Mouse (Mus musculus) midbrain, postnatal 0 days (tissue): ENCODE data around the gene Tbx5. TPM values are rescaled to one million over a fixed set of nuclear protein-coding genes. Genes with fewer than 3 reads are reported as not detected.

Experiments
- ATAC-seq: fragments of 200-750 bp; cut with Nextera tagmentation; 2 replicates; pipeline ENCODE4 v1.8.0; 2017; ENCODE audit warnings: moderate number of reproducible peaks, mild to moderate bottlenecking, moderate TSS enrichment, moderate library complexity; ENCODE audit not compliant: low FRiP score
- DNase-seq: peaks from one replicate; pipeline ENCODE4 v3.0.0-alpha.2; 2015; ENCODE audit warnings: low spot score
- H3K27ac ChIP-seq: fragments of 300-500 bp; sonication (generic); 2 replicates; pipeline ENCODE4 v1.5.1; 2014; ENCODE audit warnings: low read depth, mild to moderate bottlenecking, low read length, mixed read lengths
- H3K27me3 ChIP-seq: fragments of 300-500 bp; sonication (generic); 2 replicates; pipeline ENCODE4 v1.6.1; 2014; ENCODE audit warnings: low read length, control low read depth, mixed read lengths; ENCODE audit not compliant: insufficient read depth
- H3K36me3 ChIP-seq: fragments of 300-500 bp; sonication (generic); 2 replicates; pipeline ENCODE4 v1.6.1; 2014; ENCODE audit warnings: low read length, control low read depth, mixed read lengths; ENCODE audit not compliant: insufficient read depth
- H3K4me1 ChIP-seq: fragments of 300-500 bp; sonication (generic); 2 replicates; pipeline ENCODE4 v1.6.1; 2014; ENCODE audit warnings: mild to moderate bottlenecking, control low read depth, antibody characterized with exemption, low read length, mixed read lengths; ENCODE audit not compliant: insufficient read depth
- H3K4me2 ChIP-seq: fragments of 300-500 bp; sonication (generic); 2 replicates; pipeline ENCODE4 v1.6.1; 2014; ENCODE audit warnings: low read depth, mild to moderate bottlenecking, low read length, mixed read lengths; ENCODE audit not compliant: poor library complexity, severe bottlenecking
- H3K4me3 ChIP-seq: fragments of 300-500 bp; sonication (generic); 2 replicates; pipeline ENCODE4 v1.5.1; 2014; ENCODE audit warnings: low read depth, mild to moderate bottlenecking, low read length, moderate library complexity
- H3K9ac ChIP-seq: fragments of 300-500 bp; sonication (generic); replicated peaks from 2 replicates; pipeline ENCODE4 v1.6.1; 2014; ENCODE audit warnings: mild to moderate bottlenecking, low read length, moderate library complexity, mixed read lengths; ENCODE audit not compliant: poor library complexity, severe bottlenecking
- H3K9me3 ChIP-seq: fragments of 300-500 bp; sonication (generic); 2 replicates; pipeline ENCODE4 v1.6.1; 2016; ENCODE audit warnings: low read length, control low read depth
- CTCF ChIP-seq: IDR thresholded peaks from 2 replicates; pipeline ENCODE4 v1.5.1; 2016; ENCODE audit warnings: antibody characterized with exemption, mild to moderate bottlenecking
- WGBS: fragments of 180-500 bp; shearing (Covaris S2); extraction: QIAGEN DNeasy Blood & Tissue Kit; methylation state at CpG from one replicate; pipeline ENCODE4 v1.1.7; 2014; 5-methylcytosine and 5-hydroxymethylcytosine counted together
- polyA plus RNA-seq: library from polyadenylated mRNA; unstranded; fragments of >200 nt; fragmentation: Nextera tagmentation; extraction: Ambion mirVana; gene quantifications from 2 replicates; pipeline ENCODE4 v1.2.1, GENCODE M21; 2015
- total RNA-seq: library from RNA; depleted of rRNA; stranded (reverse); fragments of >200 nt; gene quantifications from 2 replicates; pipeline ENCODE4 v1.2.3, GENCODE M21; 2014

Gene Tbx5
- total and polyA plus RNA-seq, 2 experiments from 2014 or later: 0.04 TPM; not detected in 1

DNA sequence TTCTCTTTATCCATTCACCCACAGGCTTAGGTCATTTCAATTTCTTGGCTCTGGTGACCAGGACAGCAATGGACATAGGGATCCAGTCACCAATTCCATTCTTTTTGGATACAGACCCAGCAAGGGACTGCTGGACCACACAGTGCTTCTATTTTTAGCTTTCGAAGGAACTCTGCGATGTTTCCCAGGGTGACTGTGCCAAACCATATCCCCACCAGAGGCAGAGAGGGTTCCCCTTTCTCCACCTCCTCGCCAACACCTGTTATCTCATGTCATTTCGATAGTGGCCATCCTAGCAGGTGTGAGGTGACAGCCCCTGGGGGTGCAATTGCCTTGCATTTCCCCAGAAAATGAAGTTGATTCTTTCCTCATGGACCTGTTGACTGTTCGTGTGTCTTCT, 30.0 kb downstream of the Tbx5 start:
- Histone ChIP-seq H3K4me3 (no peak overlapping the region), H3K4me1 (no peaks in the 10 kb centered on the region), H3K27me3 (no peaks in the 10 kb centered on the region), H3K4me2 (no peak overlapping the region), H3K9ac (no peak overlapping the region), H3K36me3 (no peaks in the 10 kb centered on the region), H3K27ac (no peak overlapping the region), H3K9me3 (no peaks in the 10 kb centered on the region)
- TF ChIP-seq CTCF: no peak
- ATAC-seq: no peak
- DNase-seq: no peak
- 86% methylated on average over 5 of the region's 5 CpGs for WGBS

DNA sequence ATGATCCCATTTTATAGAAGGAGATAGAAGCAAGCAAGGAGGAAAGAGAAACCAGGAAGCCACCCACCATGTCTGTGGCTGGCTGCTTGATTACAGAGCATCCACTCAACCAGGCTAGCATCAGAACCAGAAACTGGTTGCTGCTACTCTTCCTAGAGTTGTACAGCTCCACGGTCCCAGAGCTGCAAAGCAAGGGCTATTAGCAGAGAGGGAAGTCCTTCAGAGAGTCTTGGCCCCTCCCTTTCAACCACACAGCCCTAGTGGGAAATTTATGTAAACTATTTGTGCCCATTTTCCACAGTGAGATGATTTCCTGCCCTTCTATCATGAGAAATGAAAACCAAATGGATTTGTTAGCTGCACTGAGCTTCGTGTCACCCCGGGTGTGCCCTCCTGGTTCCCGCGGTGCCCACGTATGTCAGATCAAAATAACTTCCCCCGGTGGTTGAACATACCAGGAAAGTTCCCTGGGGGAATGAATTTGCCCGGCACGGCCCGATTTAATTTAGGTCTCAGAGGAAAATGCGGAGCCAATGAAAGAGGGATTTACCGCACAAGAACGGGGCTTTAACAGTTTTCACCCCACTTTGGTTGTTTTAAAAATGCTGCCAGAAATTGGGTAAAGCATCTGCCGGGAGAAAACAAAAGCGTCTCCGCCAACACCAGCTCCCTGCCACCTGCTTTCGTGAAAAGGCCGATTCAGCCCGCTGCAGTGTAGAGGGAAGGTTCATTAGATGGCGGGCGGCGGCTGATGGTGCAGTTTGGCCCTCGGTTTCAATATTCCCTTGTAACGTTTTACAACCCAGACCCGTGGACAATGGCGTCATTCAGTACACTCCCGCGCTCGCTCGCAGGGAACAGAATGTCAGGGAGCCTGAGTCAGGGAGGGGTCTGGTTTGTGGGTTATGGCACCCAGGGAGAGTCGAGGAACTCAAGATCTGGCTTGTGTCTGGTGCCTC, 34.1 kb downstream of the Tbx5 start:
- no peak overlapping the region for H3K27ac ChIP-seq
- no peaks in the 10 kb centered on the region for H3K4me1 ChIP-seq
- H3K9me3 ChIP-seq: no peaks in the 10 kb centered on the region
- WGBS: 13% methylated on average over 31 of the region's 31 CpGs
- TF ChIP-seq CTCF: no peak
- peak; percentile 48 for DNase-seq
- peak overlapping the region; percentile 22 for H3K4me3 ChIP-seq
- no peaks in the 10 kb centered on the region for H3K36me3 ChIP-seq
- 0 out of 2 replicates have a peak, but pooled peaks have one; percentile 34 for ATAC-seq
- H3K4me2 ChIP-seq: peak overlapping the region; percentile 46
- peak overlapping the region; percentile 33 for H3K9ac ChIP-seq
- no peaks in the 10 kb centered on the region for H3K27me3 ChIP-seq

GRCm38 (mm10) chr5:119867986-119868385, 35.5 kb downstream of the Tbx5 start:
- Histone ChIP-seq H3K27me3 (no peaks in the 10 kb centered on the region), H3K36me3 (no peaks in the 10 kb centered on the region), H3K9me3 (no peaks in the 10 kb centered on the region), H3K27ac (no peak overlapping the region), H3K4me1 (no peaks in the 10 kb centered on the region), H3K9ac (no peak overlapping the region), H3K4me2 (no peak overlapping the region), H3K4me3 (no peak overlapping the region)
- no peak for ATAC-seq
- no peak for TF ChIP-seq CTCF
- DNase-seq: no peak
- 75% methylated on average over 6 of the region's 6 CpGs for WGBS

DNA sequence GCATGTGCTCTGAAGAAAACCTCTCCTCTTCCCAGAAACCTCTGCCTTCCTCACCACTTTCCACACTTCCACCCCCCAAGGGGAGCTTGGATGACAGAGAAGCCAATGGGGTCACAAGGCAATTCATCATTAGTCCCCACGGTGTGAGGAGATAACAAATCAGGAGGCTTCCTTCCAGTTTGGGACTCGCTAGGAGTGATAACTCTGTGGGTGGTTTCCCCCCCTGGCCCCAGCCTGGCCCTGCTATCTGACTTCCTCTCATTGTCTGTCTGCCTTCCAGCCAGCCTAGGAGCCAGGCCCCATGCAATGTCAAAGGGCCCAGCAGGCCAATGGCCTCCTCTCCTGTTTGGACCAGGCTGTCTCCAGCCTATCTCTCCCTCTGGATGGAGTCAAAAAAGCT, 43.0 kb downstream of the Tbx5 start:
- Histone ChIP-seq H3K9me3 (no peaks in the 10 kb centered on the region), H3K27me3 (no peaks in the 10 kb centered on the region), H3K27ac (no peak overlapping the region), H3K4me2 (no peak overlapping the region), H3K36me3 (no peaks in the 10 kb centered on the region), H3K4me3 (no peak overlapping the region), H3K9ac (no peak overlapping the region), H3K4me1 (no peaks in the 10 kb centered on the region)
- TF ChIP-seq CTCF: no peak
- ATAC-seq (no peak), DNase-seq (no peak)
- 70% methylated on average over 2 of the region's 2 CpGs for WGBS

DNA sequence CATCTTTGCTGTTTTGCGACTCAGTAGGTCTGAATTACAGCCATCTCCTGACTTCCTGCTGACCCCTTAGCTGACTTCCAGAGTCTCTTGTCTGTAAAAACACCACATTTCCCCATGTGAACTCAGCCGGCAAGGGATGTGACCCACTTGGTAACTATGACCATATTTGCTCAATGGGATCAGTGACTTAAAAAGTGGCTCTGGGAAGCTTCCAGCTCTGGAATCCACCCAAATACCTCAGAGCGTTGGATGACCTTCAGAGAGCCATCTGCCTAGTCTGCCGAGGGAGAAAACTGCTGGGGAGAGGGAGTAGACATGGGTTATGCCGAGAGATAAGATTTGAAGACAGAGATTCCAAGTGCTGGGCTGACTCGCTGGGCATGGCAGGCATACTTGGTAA, 44.7 kb downstream of the Tbx5 start:
- ATAC-seq: no peak
- DNase-seq: peak; percentile 44
- no peak overlapping the region for H3K27ac ChIP-seq
- H3K4me3 ChIP-seq: no peak overlapping the region
- no peaks in the 10 kb centered on the region for H3K4me1 ChIP-seq
- WGBS: 69% methylated on average over 6 of the region's 6 CpGs
- no peak overlapping the region for H3K9ac ChIP-seq
- no peak for TF ChIP-seq CTCF
- H3K36me3 ChIP-seq: no peaks in the 10 kb centered on the region
- no peaks in the 10 kb centered on the region for H3K9me3 ChIP-seq
- no peaks in the 10 kb centered on the region for H3K27me3 ChIP-seq
- no peak overlapping the region for H3K4me2 ChIP-seq

DNA sequence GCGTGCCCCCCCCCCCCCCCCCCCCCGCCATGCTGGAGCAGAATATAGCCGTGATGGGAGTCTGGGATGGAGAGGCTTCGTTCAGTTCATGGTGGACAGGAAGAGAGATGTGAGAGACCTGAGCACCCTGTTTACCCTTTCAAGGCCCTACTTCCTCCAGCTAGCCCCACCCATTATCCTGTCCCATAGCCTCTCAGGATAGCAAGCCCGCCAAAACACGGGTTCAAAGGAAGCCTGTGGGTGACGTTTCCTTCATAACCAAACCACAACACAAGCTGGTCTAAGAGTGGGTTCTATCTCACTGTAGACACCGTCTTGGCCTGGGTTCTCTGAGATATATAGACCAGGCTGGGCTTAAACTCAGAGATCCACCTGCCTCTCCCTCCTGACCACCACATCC, 53.1 kb downstream of the Tbx5 start:
- TF ChIP-seq CTCF: no peak
- Histone ChIP-seq H3K4me3 (no peak overlapping the region), H3K4me2 (no peak overlapping the region), H3K9ac (no peak overlapping the region), H3K9me3 (no peaks in the 10 kb centered on the region), H3K4me1 (0 out of 2 replicates have a peak, but pooled peaks cover 3% of the 10 kb centered on the region), H3K27ac (no peak overlapping the region), H3K27me3 (no peaks in the 10 kb centered on the region), H3K36me3 (no peaks in the 10 kb centered on the region)
- 87% methylated on average over 7 of the region's 8 CpGs for WGBS
- ATAC-seq (no peak), DNase-seq (no peak)
